Mouse (Mus musculus) C2C12 (cell line): ENCODE measurements around the gene Serinc3. TPM values are rescaled to one million over a fixed set of nuclear protein-coding genes. Genes with fewer than 3 reads are reported as not detected.

ENCODE experiments used
- H3K27me3 ChIP-seq: one replicate; pipeline ENCODE4 v1.6.1; 2011; ENCODE audit not compliant: control insufficient read depth, insufficient read depth, insufficient read length
- H3K36me3 ChIP-seq: one replicate; pipeline ENCODE4 v1.6.1; 2011; ENCODE audit not compliant: control insufficient read depth, insufficient read depth
- H3K4me3 ChIP-seq: one replicate; pipeline ENCODE4 v1.5.1; 2011; ENCODE audit warnings: mild to moderate bottlenecking, control low read depth; ENCODE audit not compliant: poor library complexity, insufficient read depth, severe bottlenecking
- H3K79me2 ChIP-seq: one replicate; pipeline ENCODE4 v1.6.1; 2011; ENCODE audit not compliant: control insufficient read depth, insufficient read depth
- H3K79me3 ChIP-seq: one replicate; pipeline ENCODE4 v1.6.1; 2011; ENCODE audit warnings: low read depth, control low read depth
- H3ac ChIP-seq: one replicate; pipeline ENCODE3; 2011; ENCODE audit warnings: low read depth; ENCODE audit not compliant: control insufficient read depth, insufficient read length
- CEBPB ChIP-seq: IDR thresholded peaks from one replicate; pipeline ENCODE4 v1.6.1; 2011; ENCODE audit warnings: low read depth, mild to moderate bottlenecking, control low read depth, moderate library complexity
- CTCF ChIP-seq: IDR thresholded peaks from one replicate; pipeline ENCODE4 v1.5.1; 2011; ENCODE audit not compliant: control insufficient read depth, insufficient read depth, insufficient read length
- FOSL1 ChIP-seq: IDR thresholded peaks from one replicate; pipeline ENCODE4 v1.8.0; 2011; ENCODE audit warnings: mild to moderate bottlenecking, low read length; ENCODE audit not compliant: poor library complexity, insufficient read depth, severe bottlenecking
- MAX ChIP-seq: IDR thresholded peaks from one replicate; pipeline ENCODE4 v1.6.1; 2011; ENCODE audit warnings: mild to moderate bottlenecking, control low read depth
- MYOD1 ChIP-seq: IDR thresholded peaks from one replicate; pipeline ENCODE4 v1.6.1; 2011; ENCODE audit warnings: low read depth; ENCODE audit not compliant: control insufficient read depth, insufficient read length
- MYOG ChIP-seq: IDR thresholded peaks from one replicate; pipeline ENCODE4 v1.6.1; 2011; ENCODE audit not compliant: control insufficient read depth, insufficient read length; ENCODE audit errors: extremely low read depth
- USF1 ChIP-seq: IDR thresholded peaks from one replicate; pipeline ENCODE4 v1.6.1; 2011; ENCODE audit warnings: low read depth, mild to moderate bottlenecking, control low read depth, moderate library complexity
- polyA plus RNA-seq: library from polyadenylated mRNA; unstranded; fragments of >200 nt; fragmentation: generic; extraction: Trizol; gene quantifications from one replicate; pipeline ENCODE4 v1.2.1, GENCODE M21; 2012; ENCODE audit warnings: missing spikeins

Gene Serinc3
- polyA plus RNA-seq, 1 experiment: 29.4 TPM

GRCm38 (mm10) chr2:163615401-163615800, 29.5 kb downstream of the Serinc3 start:
- Histone ChIP-seq H3K79me3 (no peaks in the 10 kb centered on the region), H3K79me2 (no peaks in the 10 kb centered on the region), H3K36me3 (peaks cover 68% of the 10 kb centered on the region), H3ac (no peak overlapping the region), H3K27me3 (no peaks in the 10 kb centered on the region), H3K4me3 (no peak overlapping the region)
- TF ChIP-seq USF1 (no peak), MYOD1 (no peak), FOSL1 (no peak), CTCF (no peak), MAX (no peak), CEBPB (no peak), MYOG (no peak)

GRCm38 (mm10) chr2:163613990-163614389, 30.9 kb downstream of the Serinc3 start:
- Histone ChIP-seq H3ac (no peak overlapping the region), H3K36me3 (peaks cover 63% of the 10 kb centered on the region), H3K27me3 (no peaks in the 10 kb centered on the region), H3K79me3 (no peaks in the 10 kb centered on the region), H3K4me3 (no peak overlapping the region), H3K79me2 (no peaks in the 10 kb centered on the region)
- no peak for TF ChIP-seq MYOG
- no peak for TF ChIP-seq CEBPB
- TF ChIP-seq MAX: no peak
- no peak for TF ChIP-seq CTCF
- TF ChIP-seq FOSL1: no peak
- TF ChIP-seq MYOD1: no peak
- TF ChIP-seq USF1: no peak

- no peak for TF ChIP-seq MYOD1
- TF ChIP-seq CTCF: no peak
- no peak for TF ChIP-seq MAX
- H3K27me3 ChIP-seq: no peaks in the 10 kb centered on the region
- H3K36me3 ChIP-seq: peaks cover 55% of the 10 kb centered on the region
- H3K4me3 ChIP-seq: no peak overlapping the region
- no peaks in the 10 kb centered on the region for H3K79me3 ChIP-seq
- H3K79me2 ChIP-seq: no peaks in the 10 kb centered on the region
- H3ac ChIP-seq: no peak overlapping the region
Observed at GRCm38 (mm10) chr2:163613206-163613605, 31.7 kb downstream of the Serinc3 start.

GRCm38 (mm10) chr2:163611176-163611575, 33.8 kb downstream of the Serinc3 start:
- H3K79me2 ChIP-seq: no peaks in the 10 kb centered on the region

GRCm38 (mm10) chr2:163609281-163609975, 35.5 kb downstream of the Serinc3 start:
- TF ChIP-seq MYOG: no peak
- Histone ChIP-seq H3K36me3 (peaks cover 46% of the 10 kb centered on the region), H3K27me3 (no peaks in the 10 kb centered on the region), H3K4me3 (no peak overlapping the region), H3K79me3 (no peaks in the 10 kb centered on the region), H3K79me2 (peaks cover 8% of the 10 kb centered on the region), H3ac (no peak overlapping the region)

More at GRCm38 (mm10) chr2:163611176-163611575, 33.8 kb downstream of the Serinc3 start:
- H3ac ChIP-seq: no peak overlapping the region
- no peaks in the 10 kb centered on the region for H3K27me3 ChIP-seq
- no peak overlapping the region for H3K4me3 ChIP-seq
- no peak for TF ChIP-seq USF1
- no peak for TF ChIP-seq CEBPB
- no peak for TF ChIP-seq MAX
- no peak for TF ChIP-seq MYOG
- no peak for TF ChIP-seq MYOD1
- TF ChIP-seq FOSL1: no peak
- TF ChIP-seq CTCF: no peak
- H3K36me3 ChIP-seq: peaks cover 58% of the 10 kb centered on the region
- H3K79me3 ChIP-seq: no peaks in the 10 kb centered on the region

- Histone ChIP-seq H3K79me2 (peaks cover 21% of the 10 kb centered on the region), H3ac (no peak overlapping the region), H3K4me3 (no peak overlapping the region), H3K79me3 (peaks cover 2% of the 10 kb centered on the region), H3K36me3 (peaks cover 33% of the 10 kb centered on the region), H3K27me3 (no peaks in the 10 kb centered on the region)
- TF ChIP-seq MYOD1 (no peak), MYOG (no peak), MAX (no peak), CEBPB (no peak), USF1 (no peak), CTCF (no peak), FOSL1 (no peak)
Observed at GRCm38 (mm10) chr2:163608008-163608407, 36.9 kb downstream of the Serinc3 start.
